ENCODE assay signal across 31 mouse cellular contexts in the genomic region with DNA sequence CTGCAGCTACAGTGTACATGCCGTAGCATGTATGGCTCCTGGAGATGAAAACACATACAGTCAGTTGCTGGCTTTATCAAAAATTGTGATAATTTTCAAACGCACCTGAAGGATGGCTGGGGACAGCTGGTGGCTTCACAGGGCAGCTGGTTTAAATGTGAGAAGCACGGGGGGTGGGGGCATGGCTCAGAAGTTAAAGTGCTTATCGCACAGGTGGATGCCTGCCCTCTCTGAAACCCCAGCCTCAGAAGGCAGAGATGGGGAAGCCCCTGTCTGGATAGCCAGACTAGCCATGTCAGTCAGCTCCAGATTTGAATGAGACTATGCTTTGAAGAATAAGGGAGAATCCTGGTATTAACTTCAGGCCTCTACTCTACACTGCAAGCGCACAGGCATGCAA. TPM values are rescaled to one million over a fixed set of nuclear protein-coding genes. Genes with fewer than 3 reads are reported as not detected.
"Had no signal": no experiment of that assay in that cellular context is flagged by ENCODE, and none has a peak within 500 bp of the region (broad histone marks: within the 10 kb centered on the region; RNA-seq: fewer than 3 reads in every experiment).

No protein-coding gene starts in this region.

- H3K4me3 ChIP-seq: heart, embryonic 10.5 days; heart, embryonic 12.5 days; heart, embryonic 13.5 days; heart, embryonic 15.5 days; hindbrain, embryonic 10.5 days; hindbrain, embryonic 12.5 days; hindbrain, embryonic 13.5 days; hindbrain, embryonic 15.5 days; intestine, embryonic 15.5 days; kidney, embryonic 15.5 days; layer of hippocampus, adult 2 months had no signal

- DNase-seq: heart, postnatal 10 days; heart, postnatal 14 days; heart, postnatal 36 days; heart, postnatal 4 days; kidney, adult 11 months; kidney, adult 18-20 months; kidney, adult 2 months; kidney, adult 8-10 months; kidney, adult 9 months; kidney, postnatal 10 days; kidney, postnatal 14 days; kidney, postnatal 25 days; kidney, postnatal 36 days; kidney, postnatal 4 days; layer of hippocampus, adult 9-11 months; layer of hippocampus, postnatal 36 days had no signal

- H3K27me3 ChIP-seq: heart, embryonic 12.5 days; heart, embryonic 13.5 days; heart, embryonic 15.5 days; hindbrain, embryonic 12.5 days; hindbrain, embryonic 13.5 days; hindbrain, embryonic 15.5 days; intestine, embryonic 15.5 days; kidney, embryonic 15.5 days had no signal

- H3K27ac ChIP-seq: heart, embryonic 10.5 days; heart, embryonic 13.5 days; heart, embryonic 15.5 days; hindbrain, embryonic 10.5 days; hindbrain, embryonic 12.5 days; hindbrain, embryonic 13.5 days; hindbrain, embryonic 14.5 days; hindbrain, embryonic 15.5 days; hindbrain, postnatal 0 days; intestine, embryonic 15.5 days; kidney, embryonic 15.5 days; kidney, postnatal 0 days; layer of hippocampus, adult 2 months had no signal

- H3K4me2 ChIP-seq: heart, embryonic 11.5 days; heart, embryonic 12.5 days; heart, embryonic 13.5 days; heart, embryonic 15.5 days; hindbrain, embryonic 12.5 days; hindbrain, embryonic 13.5 days; hindbrain, embryonic 14.5 days; hindbrain, embryonic 15.5 days; intestine, embryonic 15.5 days; kidney, embryonic 15.5 days had no signal

- H3K9me3 ChIP-seq: heart, embryonic 10.5 days; heart, embryonic 12.5 days; heart, embryonic 13.5 days; heart, embryonic 15.5 days; hindbrain, embryonic 10.5 days; hindbrain, embryonic 12.5 days; hindbrain, embryonic 13.5 days; hindbrain, embryonic 15.5 days; intestine, embryonic 15.5 days; kidney, embryonic 15.5 days had no signal

- H3K4me1 ChIP-seq: hindbrain, embryonic 10.5 days; hindbrain, embryonic 12.5 days; hindbrain, embryonic 13.5 days; hindbrain, embryonic 15.5 days; intestine, embryonic 15.5 days had no signal

- H3K9ac ChIP-seq: heart, embryonic 12.5 days; heart, embryonic 13.5 days; heart, embryonic 15.5 days; hindbrain, embryonic 12.5 days; hindbrain, embryonic 13.5 days; hindbrain, embryonic 14.5 days; hindbrain, embryonic 15.5 days; intestine, embryonic 15.5 days; kidney, embryonic 15.5 days had no signal

- H3K36me3 ChIP-seq: heart, embryonic 10.5 days; heart, embryonic 12.5 days; heart, embryonic 13.5 days; heart, embryonic 15.5 days; hindbrain, embryonic 10.5 days; hindbrain, embryonic 12.5 days; hindbrain, embryonic 13.5 days; hindbrain, embryonic 15.5 days; kidney, embryonic 15.5 days had no signal

RNA-seq across cellular contexts. Expression of gene Plbd1, which starts 39.5 kb away (rescaled TPM):
- total RNA-seq: hindbrain, postnatal 0 days had no signal
